Mouse (Mus musculus) spleen, adult 2 months (tissue): Measurements from ENCODE around the gene Grin2d. TPM values are rescaled to one million over a fixed set of nuclear protein-coding genes. Genes with fewer than 3 reads are reported as not detected.

Experiments
- DNase-seq, 2 experiments: peaks; one replicate each; pipeline versions ENCODE4 v3.0.0 to v3.0.0-alpha.2; 2012 to 2021; ENCODE audit warnings: low spot score in 2 of 2, low read depth in 1 of 2
- H3K27ac ChIP-seq: fragments of 200-500 bp; 2 replicates; pipeline ENCODE4 v1.5.1; 2012; ENCODE audit warnings: low read length, inconsistent platforms; ENCODE audit not compliant: insufficient read depth
- H3K27me3 ChIP-seq: fragments of 200-500 bp; 2 replicates; pipeline ENCODE4 v1.6.1; 2012; ENCODE audit warnings: mild to moderate bottlenecking, moderate library complexity, low read length, inconsistent platforms; ENCODE audit not compliant: control insufficient read depth, insufficient read depth
- H3K36me3 ChIP-seq: fragments of 200-500 bp; 2 replicates; pipeline ENCODE4 v1.6.1; 2012; ENCODE audit warnings: mild to moderate bottlenecking, low read length, inconsistent platforms; ENCODE audit not compliant: control insufficient read depth, insufficient read depth
- H3K4me1 ChIP-seq: fragments of 200-500 bp; 2 replicates; pipeline ENCODE4 v1.6.1; 2011; ENCODE audit warnings: inconsistent platforms; ENCODE audit not compliant: control insufficient read depth, insufficient read depth, insufficient read length
- H3K4me3 ChIP-seq: fragments of 200-500 bp; 2 replicates; pipeline ENCODE4 v1.5.1; 2011; ENCODE audit warnings: mild to moderate bottlenecking, inconsistent platforms; ENCODE audit not compliant: insufficient read depth, insufficient read length; ENCODE audit errors: extremely low read depth
- CTCF ChIP-seq: fragments of 200-500 bp; IDR thresholded peaks from 2 replicates; pipeline ENCODE4 v1.5.1; 2011; ENCODE audit warnings: mild to moderate bottlenecking, inconsistent platforms; ENCODE audit not compliant: insufficient read depth, insufficient read length, insufficient replicate concordance; ENCODE audit errors: extremely low read depth
- POLR2A ChIP-seq: fragments of 200-500 bp; IDR thresholded peaks from 2 replicates; pipeline ENCODE4 v1.6.1; 2011; ENCODE audit warnings: low read depth, low read length, inconsistent platforms
- WGBS: fragments of 180-500 bp; shearing (Covaris S2); methylation state at CpG from one replicate; pipeline ENCODE4 v1.1.7; 2018; 5-methylcytosine and 5-hydroxymethylcytosine counted together
- polyA plus RNA-seq: library from polyadenylated mRNA; depleted of rRNA; stranded (reverse); fragments of >200 nt; gene quantifications from 2 replicates; pipeline ENCODE4 v1.2.3, GENCODE M21; 2012

The Grin2d gene
- polyA plus RNA-seq, 1 experiment, result 0.68 TPM

DNA sequence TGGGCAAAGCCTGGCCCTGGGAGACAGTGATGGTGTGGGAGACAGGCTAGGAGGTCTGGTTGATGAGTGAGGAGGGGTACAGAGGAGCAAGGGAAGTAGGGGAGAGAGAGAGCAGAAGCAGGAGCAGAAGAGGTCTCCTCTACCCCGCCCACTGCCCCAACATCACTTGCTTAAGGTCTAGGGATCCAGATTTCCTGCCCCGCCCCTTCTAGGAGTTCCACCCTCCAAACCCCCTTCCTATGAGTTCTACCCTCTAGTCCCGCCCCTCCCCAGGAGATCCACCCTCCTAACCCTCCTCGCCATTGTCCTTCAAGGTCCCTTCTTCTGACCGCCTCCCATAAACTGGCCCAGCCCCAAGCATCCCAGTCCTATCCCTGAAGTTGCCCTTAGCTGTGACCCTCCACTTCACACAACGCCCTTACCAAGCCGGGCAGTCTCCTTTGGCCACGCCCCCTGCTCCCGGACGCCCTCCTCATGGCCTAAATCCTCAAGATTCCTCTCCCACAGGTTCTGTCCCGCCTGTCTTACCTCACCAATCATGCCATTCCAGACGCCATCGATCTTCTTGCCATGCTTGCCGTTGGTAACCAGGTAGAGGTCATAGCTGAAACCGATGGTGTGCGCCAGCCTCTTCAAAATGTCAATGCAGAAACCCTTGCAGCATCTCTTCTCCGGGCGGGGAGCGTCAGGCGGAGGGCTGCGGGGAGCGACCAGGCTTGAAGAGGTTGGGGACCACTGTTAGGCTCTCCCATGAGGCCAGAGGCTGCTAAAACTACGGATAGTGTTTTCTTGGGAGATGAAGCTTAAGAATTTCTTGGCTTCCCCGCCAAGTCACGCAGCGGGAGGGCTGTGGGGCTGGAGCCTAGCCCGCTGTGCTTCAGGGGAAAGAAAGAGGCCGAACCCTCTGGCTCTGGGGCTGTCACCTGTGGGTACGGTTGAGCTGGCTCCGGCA lies 21.0 kb downstream of the Grin2d start:
- peak overlapping the region; percentile 23; the same call in 1 of the 2 replicates for H3K4me3 ChIP-seq

DNA sequence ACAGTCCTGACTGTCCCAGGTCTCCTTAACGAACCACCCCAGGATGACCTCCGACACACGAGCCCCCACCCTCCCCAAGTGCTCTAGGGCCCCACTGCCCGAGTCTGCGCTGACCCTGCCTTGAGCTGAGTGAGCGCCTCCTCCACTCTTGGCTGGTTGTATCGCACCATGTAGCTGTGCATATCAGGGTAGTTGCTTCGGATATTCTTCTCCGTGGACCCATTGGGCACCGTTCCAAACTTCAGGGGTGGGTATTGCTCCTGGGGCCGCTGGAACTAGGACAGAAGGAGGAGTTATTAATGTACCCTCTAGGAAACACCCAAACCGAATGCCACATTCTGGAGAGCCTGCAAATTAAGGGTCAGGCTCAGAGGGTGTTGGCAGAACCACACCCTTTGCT lies 25.1 kb downstream of the Grin2d start:
- no peak for DNase-seq
- H3K4me1 ChIP-seq, result no peaks in the 10 kb centered on the region
- H3K27ac ChIP-seq, result no peak overlapping the region
- TF ChIP-seq POLR2A, result no peak
- no peak for TF ChIP-seq CTCF
- WGBS, result 93% methylated on average over 12 of the region's 12 CpGs
- H3K4me3 ChIP-seq, result no peak overlapping the region
- no peaks in the 10 kb centered on the region for H3K36me3 ChIP-seq
- H3K27me3 ChIP-seq, result peaks cover 7% of the 10 kb centered on the region; the same call in 1 of the 2 replicates

More for the DNA sequence above, 21.0 kb downstream of the Grin2d start:
- 11% methylated on average over 30 of the region's 30 CpGs for WGBS
- no peak for TF ChIP-seq POLR2A
- no peak for TF ChIP-seq CTCF
- Histone ChIP-seq H3K27ac (no peak overlapping the region), H3K27me3 (peaks cover 7% of the 10 kb centered on the region; the same call in 1 of the 2 replicates), H3K4me1 (no peaks in the 10 kb centered on the region), H3K36me3 (no peaks in the 10 kb centered on the region)
- DNase-seq, result no peak

DNA sequence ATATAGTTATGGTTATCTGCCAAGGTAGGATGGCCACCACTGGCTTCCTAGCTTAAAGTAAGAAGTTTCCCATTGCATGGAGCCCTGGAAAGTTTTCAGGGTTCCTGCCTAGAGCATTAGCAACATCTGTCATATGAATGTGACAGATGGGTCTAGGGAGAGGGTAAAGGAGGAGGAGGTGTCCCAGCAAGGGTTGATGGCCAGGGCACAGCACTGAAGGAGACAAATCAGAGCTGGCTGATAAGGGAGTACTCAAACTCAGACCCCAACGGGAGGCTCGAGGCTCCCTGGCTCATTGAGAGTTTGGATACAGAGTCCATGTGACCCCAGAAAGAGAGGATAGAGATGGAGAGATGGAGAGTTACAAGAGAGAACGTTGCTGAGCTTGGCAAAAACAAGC lies 27.5 kb downstream of the Grin2d start:
- no peak for DNase-seq
- Histone ChIP-seq H3K36me3 (no peaks in the 10 kb centered on the region), H3K4me1 (no peaks in the 10 kb centered on the region), H3K27ac (no peak overlapping the region), H3K27me3 (no peaks in the 10 kb centered on the region), H3K4me3 (no peak overlapping the region)
- no peak for TF ChIP-seq CTCF
- no peak for TF ChIP-seq POLR2A
- 79% methylated on average over 3 of the region's 3 CpGs for WGBS

DNA sequence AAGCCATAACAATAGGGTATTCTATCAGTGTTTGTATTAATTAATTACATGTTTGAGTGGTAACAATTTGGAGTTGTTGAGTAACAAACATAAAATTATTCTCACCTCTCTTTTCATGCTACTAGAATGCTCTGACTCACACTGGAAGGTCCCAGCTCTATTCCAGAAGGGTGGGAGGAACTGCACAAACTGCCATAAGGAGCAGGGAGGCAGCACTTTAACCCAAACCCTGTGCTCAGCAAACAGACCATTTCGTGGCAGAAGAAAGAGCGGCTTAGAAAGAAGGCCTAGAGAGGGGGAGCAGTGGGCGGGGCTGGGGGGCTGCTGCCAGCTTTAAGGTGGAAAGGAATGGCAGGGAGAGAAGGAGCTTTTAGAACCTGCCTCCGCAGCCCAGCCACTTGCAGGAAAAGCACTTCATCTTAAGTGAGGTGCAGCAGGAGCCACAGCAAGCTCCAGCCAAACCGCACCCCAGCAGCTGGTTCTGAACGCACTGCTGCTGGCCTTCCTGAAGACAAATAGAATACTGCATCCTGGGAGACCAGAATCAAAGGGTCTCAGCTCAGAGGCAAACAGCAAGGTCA lies 29.6 kb downstream of the Grin2d start:
- no peaks in the 10 kb centered on the region for H3K36me3 ChIP-seq
- WGBS, result 44% methylated on average over 6 of the region's 6 CpGs
- H3K27ac ChIP-seq, result no peak overlapping the region
- H3K4me1 ChIP-seq, result no peaks in the 10 kb centered on the region
- no peak overlapping the region for H3K4me3 ChIP-seq
- TF ChIP-seq CTCF (no peak), POLR2A (no peak)
- DNase-seq, result no peak
- no peaks in the 10 kb centered on the region for H3K27me3 ChIP-seq

DNA sequence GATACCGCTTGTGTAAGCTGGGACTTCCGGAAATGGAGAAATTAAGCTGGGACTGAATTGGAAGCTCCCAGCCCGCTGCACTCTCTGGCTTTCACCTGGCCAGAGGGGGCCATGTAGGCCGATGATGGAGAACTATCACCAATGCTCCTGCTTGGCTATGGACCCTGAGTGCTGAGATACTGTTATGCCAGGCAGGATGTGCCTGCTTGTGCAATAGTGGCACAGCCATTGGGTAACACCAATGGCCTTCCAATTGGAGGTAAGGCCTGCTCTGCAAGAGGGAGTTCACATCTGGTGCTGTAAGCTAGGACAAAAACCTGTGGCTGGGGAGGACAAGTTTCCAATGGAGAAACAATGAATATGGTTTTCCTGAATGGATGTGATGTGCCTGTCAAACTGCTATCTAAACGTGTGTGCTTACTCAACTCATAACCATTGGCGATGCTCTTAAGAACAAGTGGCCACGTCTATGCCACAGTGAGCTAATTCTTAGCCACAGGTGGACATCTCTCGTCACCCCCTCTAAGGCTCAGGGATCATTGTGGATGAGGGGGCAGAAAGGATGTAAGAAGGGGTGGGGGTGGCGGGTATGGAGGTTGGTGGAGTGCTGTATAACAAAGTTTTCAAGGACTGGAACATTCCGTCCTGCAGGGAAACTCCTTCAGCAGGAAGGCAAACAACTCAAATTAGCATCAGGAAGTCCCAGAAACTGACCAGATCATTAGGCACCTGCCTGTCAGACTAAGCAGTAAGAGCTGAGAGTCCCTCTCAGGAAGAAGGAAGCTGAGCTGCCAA lies 35.0 kb downstream of the Grin2d start:
- Histone ChIP-seq H3K27ac (no peak overlapping the region), H3K4me3 (no peak overlapping the region), H3K27me3 (no peaks in the 10 kb centered on the region), H3K36me3 (no peaks in the 10 kb centered on the region), H3K4me1 (no peaks in the 10 kb centered on the region)
- WGBS, result 86% methylated on average over 10 of the region's 10 CpGs
- DNase-seq, result no peak
- TF ChIP-seq POLR2A (no peak), CTCF (no peak)

DNA sequence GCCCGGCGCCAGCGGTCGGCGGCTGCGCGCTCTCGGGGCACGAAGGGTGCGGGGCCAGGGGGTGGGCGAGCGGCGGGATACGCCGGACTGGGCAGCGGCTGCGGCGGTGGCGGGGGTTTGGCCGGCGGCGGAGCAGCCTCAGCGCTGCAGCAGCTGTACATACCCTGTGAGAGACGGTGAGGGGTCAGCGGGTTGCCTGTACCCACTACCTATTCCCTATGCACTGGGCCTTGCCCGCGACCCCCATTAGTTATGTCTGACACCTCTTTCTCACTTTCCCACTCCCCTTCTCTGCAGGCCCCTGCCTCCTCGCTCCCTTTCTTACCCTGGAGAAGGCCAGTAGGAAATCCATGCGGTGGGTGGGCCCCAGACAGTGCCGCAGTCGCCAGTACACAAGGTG lies 44.3 kb downstream of the Grin2d start:
- TF ChIP-seq CTCF, result no peak
- TF ChIP-seq POLR2A, result no peak
- no peak for DNase-seq
- no peak overlapping the region for H3K27ac ChIP-seq
- no peaks in the 10 kb centered on the region for H3K36me3 ChIP-seq
- 18% methylated on average over 20 of the region's 31 CpGs for WGBS
- peaks cover 11% of the 10 kb centered on the region for H3K4me1 ChIP-seq
- no peak overlapping the region for H3K4me3 ChIP-seq
- peaks cover 21% of the 10 kb centered on the region for H3K27me3 ChIP-seq
